Mouse (Mus musculus) testis, adult 2 months (tissue): Measurements from ENCODE around the gene Tbc1d8b.

ENCODE experiments used
- CTCF ChIP-seq: fragments of 200-500 bp; IDR thresholded peaks from 2 replicates; pipeline ENCODE4 v1.5.1; 2012; ENCODE audit warnings: low read depth, mild to moderate bottlenecking, inconsistent platforms, low read length, moderate library complexity; ENCODE audit not compliant: control insufficient read depth, insufficient read depth, insufficient replicate concordance
- POLR2A ChIP-seq: fragments of 200-500 bp; IDR thresholded peaks from 2 replicates; pipeline ENCODE4 v1.6.1; 2012; ENCODE audit warnings: low read depth, mild to moderate bottlenecking, inconsistent platforms, low read length, moderate library complexity; ENCODE audit not compliant: control insufficient read depth

DNA sequence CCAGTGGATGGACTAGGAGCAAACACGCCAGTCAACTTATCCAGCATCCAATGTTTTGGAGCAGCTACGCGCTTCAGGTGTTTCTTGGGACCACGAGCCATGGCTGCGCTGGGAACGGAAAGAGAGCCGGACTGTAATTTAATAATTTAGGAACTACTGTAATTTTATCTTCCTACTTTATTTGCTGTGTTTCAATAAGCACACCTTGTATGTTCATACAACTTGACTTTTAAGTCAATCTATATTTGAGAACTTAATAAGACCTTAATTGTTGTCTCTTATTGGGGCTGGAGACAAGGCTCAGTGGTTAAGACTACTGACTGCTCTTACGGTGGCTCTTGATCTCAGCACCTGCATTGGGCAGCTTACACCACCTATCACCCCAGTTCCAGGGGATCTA lies 29.6 kb downstream of the Tbc1d8b start, which contains the start of gene Gm15013:
- no peak for TF ChIP-seq POLR2A
- TF ChIP-seq CTCF = no peak
